18 mouse cellular contexts compared by ENCODE assay signal in genomic region chr2:60326948-60327347, GRCm38 (mm10). TPM values are rescaled to one million over a fixed set of nuclear protein-coding genes. Genes with fewer than 3 reads are reported as not detected.
DNase-seq lines count a peak whose midpoint lies in the region; TF ChIP-seq lines count a peak whose summit lies in the region.
"Had no signal": no experiment of that assay in that cellular context is flagged by ENCODE, and none has a peak within 500 bp of the region (broad histone marks: within the 10 kb centered on the region; RNA-seq: fewer than 3 reads in every experiment).

No protein-coding gene starts in this region.

- H3K4me2 ChIP-seq in CH12.LX (ENCODE audit: insufficient read depth, low read depth, poor library complexity, severe bottlenecking), result no peak overlapping the region

- H3K79me2 ChIP-seq in CH12.LX (replicated peaks; ENCODE audit: control insufficient read depth, extremely low read depth, insufficient read depth, poor library complexity, severe bottlenecking), result no peaks in the 10 kb centered on the region

- H3K4me3 ChIP-seq in CH12.LX (replicated peaks in 1 of 3; ENCODE audit: low read depth in 2 of 3, low read length in 2 of 3, poor library complexity in 1 of 3), result no peak overlapping the region

- no peaks in the 10 kb centered on the region for H3K9me3 ChIP-seq in CH12.LX (replicated peaks; ENCODE audit: low read length)
- H3K9me3 ChIP-seq: G1E had no signal

- peaks cover 19 to 47% of the 10 kb centered on the region in 2 experiments for H3K4me1 ChIP-seq in CH12.LX (ENCODE audit: control insufficient read depth in 1 of 2, insufficient read depth in 2 of 2)

- no peaks in the 10 kb centered on the region for H3K27me3 ChIP-seq in CH12.LX (replicated peaks)
- H3K27me3 ChIP-seq: Patski had no signal

- in situ Hi-C loops in CH12.LX (cut with MboI; ENCODE audit: low pct_ligation_motif_present, low pct_unique_long_range_greater_than_20kb, low sequenced_read_pairs), result no loop called here

- peaks cover 24 to 51% of the 10 kb centered on the region in 2 experiments for H3K36me3 ChIP-seq in CH12.LX (replicated peaks in 1 of 2; ENCODE audit: control insufficient read depth in 1 of 2, insufficient read depth in 1 of 2, low read length in 1 of 2)

- H3K27ac ChIP-seq in CH12.LX (ENCODE audit: insufficient read depth, low read depth), result peak overlapping the region; percentile 80

- dilution Hi-C loops in CH12.LX (cut with MboI; ENCODE audit: extremely low pct_ligation_motif_present, extremely low pct_unique_long_range_greater_than_20kb, low sequenced_read_pairs), result no loop called here

- no peak; the same call in 1 of the 2 replicates for TF ChIP-seq RAD21 in CH12.LX (IDR thresholded peaks at IDR 0.05; ENCODE audit: low read depth, low read length)

- H3K9ac ChIP-seq in CH12.LX (ENCODE audit: insufficient read depth, low read depth), result no peak overlapping the region

- no peak for TF ChIP-seq POLR2A in CH12.LX (IDR thresholded peaks at IDR 0.05; ENCODE audit: low read depth, low read length)

- peak; percentile 65; the same call in 1 of the 2 replicates for TF ChIP-seq EP300 in CH12.LX (IDR thresholded peaks at IDR 0.05; ENCODE audit: low read length)

- no peak; a peak in 1 of 4 replicates for TF ChIP-seq CTCF in CH12.LX (conservative IDR thresholded peaks at IDR 0.05 in 1 of 2, IDR thresholded peaks at IDR 0.05 in 1 of 2; ENCODE audit: low read depth in 2 of 2, low read length in 2 of 2)

- DNase-seq in A20 (ENCODE audit: low read depth, low spot score) (peak; percentile 7), CH12.LX (ENCODE audit: extremely low read depth) (peak; percentile 70)
- DNase-seq in thymus, postnatal 25 days, result no peak
- no peak for DNase-seq in urinary bladder, postnatal 4 days (ENCODE audit: low spot score in 2 of 2)
- DNase-seq: adrenal gland, adult 2 months; adrenal gland, adult 8-10 months; adrenal gland, postnatal 10 days; adrenal gland, postnatal 14 days; adrenal gland, postnatal 25 days; adrenal gland, postnatal 36 days; B cell, adult 2 months; cerebellum, adult 11 months; cerebellum, adult 11-12 months; cerebellum, adult 18-20 months; cerebellum, adult 2 months; cerebellum, adult 8-10 months had no signal

TF ChIP-seq in CH12.LX, 34 proteins besides CTCF, POLR2A, EP300 and RAD21:
- no peak for TF ChIP-seq MXI1 (IDR thresholded peaks at IDR 0.05; ENCODE audit: low read depth, low read length)
- no peak for TF ChIP-seq GABPA (IDR thresholded peaks at IDR 0.05; ENCODE audit: insufficient replicate concordance, low read depth, low read length)
- no peak for TF ChIP-seq NRF1 (IDR thresholded peaks at IDR 0.05; ENCODE audit: low read depth, low read length)
- no peak for TF ChIP-seq MAFK (IDR thresholded peaks at IDR 0.05; ENCODE audit: insufficient replicate concordance, low read length)
- TF ChIP-seq ETS1 (conservative IDR thresholded peaks at IDR 0.05; ENCODE audit: low read depth, low read length), result peak; percentile 81
- TF ChIP-seq JUND (conservative IDR thresholded peaks at IDR 0.05; ENCODE audit: low read depth, low read length), result 0 out of 2 replicates have a peak, but pooled peaks have one; percentile 16
- TF ChIP-seq TBP (conservative IDR thresholded peaks at IDR 0.05; ENCODE audit: low read depth, low read length), result no peak
- peak; percentile 22; the same call in 1 of the 2 replicates for TF ChIP-seq SIN3A (IDR thresholded peaks at IDR 0.05; ENCODE audit: low read length)
- TF ChIP-seq NELFE (IDR thresholded peaks at IDR 0.05; ENCODE audit: low read depth, low read length), result no peak
- no peak for TF ChIP-seq ZC3H11A (IDR thresholded peaks at IDR 0.05; ENCODE audit: low read depth, low read length)
- no peak for TF ChIP-seq MYC (IDR thresholded peaks at IDR 0.05; ENCODE audit: low read depth, low read length)
- TF ChIP-seq ZKSCAN1 (IDR thresholded peaks at IDR 0.05; ENCODE audit: borderline replicate concordance, low read depth, low read length), result no peak
- TF ChIP-seq SMC3 (IDR thresholded peaks at IDR 0.05; ENCODE audit: low read depth, low read length), result no peak; the same call in 1 of the 2 replicates
- TF ChIP-seq MEF2A (IDR thresholded peaks at IDR 0.05; ENCODE audit: borderline replicate concordance, low read depth, low read length), result peak; percentile 98
- no peak for TF ChIP-seq USF2 (conservative IDR thresholded peaks at IDR 0.05; ENCODE audit: low read depth, low read length)
- 0 out of 2 replicates have a peak, but pooled peaks have one; percentile 17 for TF ChIP-seq RCOR1 (conservative IDR thresholded peaks at IDR 0.05; ENCODE audit: low read depth, low read length)
- no peak for TF ChIP-seq ZMIZ1 (IDR thresholded peaks at IDR 0.05; ENCODE audit: low read depth, low read length)
- TF ChIP-seq PAX5 (IDR thresholded peaks at IDR 0.05; ENCODE audit: low read length), result no peak
- no peak for TF ChIP-seq USF1 (IDR thresholded peaks at IDR 0.05; ENCODE audit: low read depth, low read length)
- TF ChIP-seq E2F4 (IDR thresholded peaks at IDR 0.05; ENCODE audit: insufficient replicate concordance, low read depth, low read length), result no peak
- no peak for TF ChIP-seq KAT2A (IDR thresholded peaks at IDR 0.05; ENCODE audit: insufficient replicate concordance, low read length)
- TF ChIP-seq BHLHE40 (IDR thresholded peaks at IDR 0.05; ENCODE audit: low read depth, low read length), result peak; percentile 79
- TF ChIP-seq UBTF (IDR thresholded peaks at IDR 0.05; ENCODE audit: low read depth, low read length), result no peak
- TF ChIP-seq IRF4 (IDR thresholded peaks at IDR 0.05; ENCODE audit: low read depth, low read length), result peak; percentile 82
- TF ChIP-seq MAX (IDR thresholded peaks at IDR 0.05; ENCODE audit: low read length), result peak; percentile 30; the same call in 1 of the 2 replicates
- no peak for TF ChIP-seq POLR2AphosphoS2 (IDR thresholded peaks at IDR 0.05; ENCODE audit: low read depth, low read length)
- no peak for TF ChIP-seq CHD1 (IDR thresholded peaks at IDR 0.05; ENCODE audit: low read depth, low read length)
- no peak; the same call in 1 of the 2 replicates for TF ChIP-seq HCFC1 (IDR thresholded peaks at IDR 0.05; ENCODE audit: low read depth, low read length)
- no peak for TF ChIP-seq CHD2 (IDR thresholded peaks at IDR 0.05; ENCODE audit: low read length)
- 0 out of 2 replicates have a peak, but pooled peaks have one; percentile 32 for TF ChIP-seq ELF1 (IDR thresholded peaks at IDR 0.05; ENCODE audit: low read depth, low read length)
- TF ChIP-seq MAZ (IDR thresholded peaks at IDR 0.05; ENCODE audit: low read depth, low read length), result no peak
- TF ChIP-seq TCF12 (IDR thresholded peaks at IDR 0.05; ENCODE audit: low read depth, low read length), result peak; percentile 41; the same call in 1 of the 2 replicates
- no peak for TF ChIP-seq ZNF384 (IDR thresholded peaks at IDR 0.05; ENCODE audit: low read depth, low read length)

RNA-seq across cellular contexts. Expression of gene Cd302, which starts 42.7 kb away (rescaled TPM):
- total RNA-seq in CH12.LX (2012; rRNA removed) (not detected in 2 replicates), CH12.LX (2014; rRNA removed) (not detected in 2 replicates)
- not detected in 2 replicates for polyA plus RNA-seq in CH12.LX (2012; ENCODE audit: insufficient read length, low read depth)
- total RNA-seq: G1E had no signal
- polyA plus RNA-seq: G1E had no signal

RNA-seq across cellular contexts. Expression of gene Ly75, which starts 56.2 kb away (rescaled TPM):
- total RNA-seq in CH12.LX (2012; rRNA removed) (18.8 and 32.2 TPM in 2 replicates), CH12.LX (2014; rRNA removed) (13.8 and 14.5 TPM in 2 replicates)
- polyA plus RNA-seq in CH12.LX (2012; ENCODE audit: insufficient read length, low read depth), result 10.1 and 10.6 TPM in 2 replicates

Comparison
In these comparisons a context has a peak if more than half of its experiments do, and no peak if none do; other contexts are left out.
1. DNase-seq: peak in A20 (single experiment) and CH12.LX (single experiment); none in thymus, postnatal 25 days (single experiment) and urinary bladder, postnatal 4 days (0 of 2).